Mouse (Mus musculus) heart, embryonic 15.5 days (tissue): ENCODE data around the gene Hist3h2ba. TPM values are rescaled to one million over a fixed set of nuclear protein-coding genes. Genes with fewer than 3 reads are reported as not detected.
A peak's percentile ranks its signal among the peaks of the same experiment; 100 is the strongest.

Experiments used
- ATAC-seq: fragments of 200-750 bp; cut with Nextera tagmentation; replicated peaks from 2 replicates; pipeline ENCODE4 v1.8.0; 2017; ENCODE audit warnings: low read depth, moderate TSS enrichment; ENCODE audit not compliant: insufficient number of reproducible peaks, insufficient read depth, low FRiP score
- H3K27ac ChIP-seq: fragments of 300-500 bp; sonication (generic); 2 replicates; pipeline ENCODE4 v1.5.1; 2015; ENCODE audit warnings: mild to moderate bottlenecking, inconsistent platforms
- H3K27me3 ChIP-seq: fragments of 300-500 bp; sonication (generic); 2 replicates; pipeline ENCODE4 v1.6.1; 2015; ENCODE audit warnings: inconsistent platforms
- H3K36me3 ChIP-seq: fragments of 300-500 bp; sonication (generic); 2 replicates; pipeline ENCODE4 v1.6.1; 2015; ENCODE audit warnings: mild to moderate bottlenecking, inconsistent platforms
- H3K4me1 ChIP-seq: fragments of 300-500 bp; sonication (generic); replicated peaks from 2 replicates; pipeline ENCODE4 v1.6.1; 2015; ENCODE audit warnings: inconsistent platforms
- H3K4me2 ChIP-seq: fragments of 300-500 bp; sonication (generic); 2 replicates; pipeline ENCODE4 v1.6.1; 2015; ENCODE audit warnings: inconsistent platforms, mild to moderate bottlenecking, moderate library complexity
- H3K4me3 ChIP-seq: fragments of 300-500 bp; sonication (generic); 2 replicates; pipeline ENCODE4 v1.5.1; 2015; ENCODE audit warnings: mild to moderate bottlenecking, inconsistent platforms
- H3K9ac ChIP-seq: fragments of 300-500 bp; sonication (generic); 2 replicates; pipeline ENCODE4 v1.6.1; 2015; ENCODE audit warnings: mild to moderate bottlenecking, inconsistent platforms
- H3K9me3 ChIP-seq: fragments of 300-500 bp; sonication (generic); replicated peaks from 2 replicates; pipeline ENCODE4 v1.6.1; 2016; ENCODE audit warnings: inconsistent platforms
- WGBS: fragments of 180-500 bp; shearing (Covaris S2); methylation state at CpG from one replicate; pipeline ENCODE4 v1.1.7; 2015; ENCODE audit warnings: mixed read lengths; 5-methylcytosine and 5-hydroxymethylcytosine counted together
- microRNA-seq: library from miRNA; unstranded; fragments of <30 nt; microRNA quantifications from one replicate; pipeline ENCODE4, GENCODE M21; 2016
- polyA plus RNA-seq: library from polyadenylated mRNA; unstranded; fragments of >200 nt; fragmentation: Nextera tagmentation; extraction: Ambion mirVana; gene quantifications from 2 replicates; pipeline ENCODE4 v1.2.1, GENCODE M21; 2015

Hist3h2ba gene
- polyA plus RNA-seq, 1 experiment from 2014 or later = 18.0 TPM

DNA sequence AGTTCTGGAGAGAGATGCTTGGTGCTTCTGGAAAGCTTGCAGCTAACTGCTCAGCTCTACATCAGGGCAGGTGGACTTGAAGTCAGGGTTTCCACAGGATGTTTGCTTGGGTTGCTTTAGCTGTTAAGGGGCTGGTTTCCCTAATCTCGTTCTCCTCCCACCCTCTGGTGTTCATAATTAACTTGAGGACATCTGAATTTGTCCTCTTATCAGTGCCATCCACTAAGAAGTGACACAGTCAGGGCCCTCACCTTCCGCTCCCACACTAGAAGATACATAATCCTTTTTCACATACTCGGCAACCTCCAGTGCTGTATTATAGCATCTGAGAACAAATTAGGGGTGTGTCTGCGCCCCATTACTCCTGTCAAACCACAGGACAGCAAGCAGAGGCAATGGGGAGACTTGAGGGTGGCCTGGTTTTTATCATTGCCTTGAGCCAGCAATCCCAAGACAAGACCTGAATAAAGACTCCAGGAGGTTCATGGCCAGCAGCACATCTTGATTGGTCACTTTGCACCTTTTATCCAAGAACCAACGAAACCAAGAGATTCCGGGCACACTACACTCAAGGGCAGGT is 44.5 kb downstream of the Hist3h2ba start:
- H3K4me1 ChIP-seq = peaks cover 96% of the 10 kb centered on the region
- H3K27me3 ChIP-seq = peaks cover 12% of the 10 kb centered on the region
- no peak overlapping the region for H3K9ac ChIP-seq
- peaks cover 17% of the 10 kb centered on the region; the same call in 1 of the 2 replicates for H3K36me3 ChIP-seq
- 61% methylated on average over 6 of the region's 6 CpGs for WGBS
- H3K9me3 ChIP-seq = no peaks in the 10 kb centered on the region
- no peak overlapping the region for H3K4me2 ChIP-seq
- H3K27ac ChIP-seq = peak overlapping the region; percentile 88
- no peak for ATAC-seq
- no peak overlapping the region for H3K4me3 ChIP-seq

DNA sequence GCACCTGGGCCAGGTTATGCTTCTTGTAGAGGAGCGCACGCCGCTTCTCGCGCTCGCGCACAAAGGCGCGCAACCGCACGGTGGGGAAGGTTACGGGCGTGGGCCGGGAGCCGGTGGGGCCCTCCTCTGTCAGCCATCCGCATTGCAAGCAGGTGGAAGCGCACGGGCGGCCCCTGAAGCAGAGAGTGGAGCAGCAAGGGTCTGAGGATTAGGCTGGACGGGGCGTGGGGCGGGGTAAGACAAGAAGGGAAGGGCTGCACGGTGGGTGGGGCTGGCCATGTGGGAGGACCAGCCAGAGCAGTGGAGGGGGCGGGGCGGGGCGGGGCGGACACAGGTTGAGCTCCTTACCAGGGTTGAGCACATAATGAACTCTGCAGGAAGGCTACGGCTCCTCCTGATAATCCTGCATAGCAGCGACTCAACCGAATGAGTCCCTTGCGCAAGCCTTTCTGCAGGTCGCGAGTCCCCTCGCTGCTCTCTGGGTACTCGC is 45.7 kb downstream of the Hist3h2ba start:
- WGBS = 7% methylated on average over 35 of the region's 35 CpGs
- Histone ChIP-seq H3K27ac (peak overlapping the region; percentile 88; the same call in 1 of the 2 replicates), H3K9ac (peak overlapping the region; percentile 11), H3K27me3 (peaks cover 12% of the 10 kb centered on the region), H3K9me3 (no peaks in the 10 kb centered on the region), H3K4me1 (peaks cover 97% of the 10 kb centered on the region), H3K4me2 (peak overlapping the region; percentile 54), H3K4me3 (peak overlapping the region; percentile 25), H3K36me3 (peaks cover 10% of the 10 kb centered on the region; the same call in 1 of the 2 replicates)
- peak; percentile 25; the same call in 1 of the 2 replicates for ATAC-seq

- no peak overlapping the region; the same call in 1 of the 2 replicates for H3K9ac ChIP-seq
- peak overlapping the region; percentile 54 for H3K4me2 ChIP-seq
Observed at GRCm38 (mm10) chr11:58995061-58995806, 46.5 kb downstream of the Hist3h2ba start.

GRCm38 (mm10) chr11:58995807-58996370 is 47.2 kb downstream of the Hist3h2ba start:
- H3K27ac ChIP-seq = no peak overlapping the region
- no peak for ATAC-seq
- H3K27me3 ChIP-seq = peaks cover 12% of the 10 kb centered on the region
- H3K4me2 ChIP-seq = peak overlapping the region; percentile 59
- no peak overlapping the region for H3K4me3 ChIP-seq
- H3K9ac ChIP-seq = peak overlapping the region; percentile 20; the same call in 1 of the 2 replicates
- WGBS = 51% methylated on average over 12 of the region's 12 CpGs
- H3K36me3 ChIP-seq = peaks cover 4% of the 10 kb centered on the region; the same call in 1 of the 2 replicates
- peaks cover 98% of the 10 kb centered on the region for H3K4me1 ChIP-seq
- no peaks in the 10 kb centered on the region for H3K9me3 ChIP-seq

More at GRCm38 (mm10) chr11:58995061-58995806, 46.5 kb downstream of the Hist3h2ba start:
- no peaks in the 10 kb centered on the region for H3K9me3 ChIP-seq
- peak overlapping the region; percentile 88; the same call in 1 of the 2 replicates for H3K27ac ChIP-seq
- H3K4me3 ChIP-seq = no peak overlapping the region
- no peak for ATAC-seq
- peaks cover 12% of the 10 kb centered on the region for H3K27me3 ChIP-seq
- peaks cover 4% of the 10 kb centered on the region; the same call in 1 of the 2 replicates for H3K36me3 ChIP-seq
- 74% methylated on average over 9 of the region's 9 CpGs for WGBS
- H3K4me1 ChIP-seq = peaks cover 97% of the 10 kb centered on the region

DNA sequence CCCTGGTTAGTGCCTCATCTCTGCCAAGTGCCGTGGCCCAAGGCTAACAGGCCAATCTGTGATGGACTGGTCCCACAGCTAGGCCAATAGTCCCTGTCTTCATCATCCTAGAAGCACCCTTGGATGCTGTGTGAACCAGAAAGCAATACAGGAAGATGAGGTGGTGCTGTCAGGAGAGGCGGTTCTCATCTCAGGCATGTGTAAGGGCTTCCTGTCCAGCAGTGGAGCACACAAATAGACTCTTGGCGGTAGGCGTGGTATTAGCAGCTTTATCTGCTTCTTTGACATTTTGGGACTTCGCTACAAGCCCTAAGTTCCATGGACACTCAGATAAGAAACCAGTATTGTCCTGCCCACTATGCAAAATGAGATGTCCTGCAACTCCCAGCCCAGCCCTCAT is 48.8 kb downstream of the Hist3h2ba start:
- H3K27ac ChIP-seq = peak overlapping the region; percentile 90
- WGBS = 50% methylated on average over 5 of the region's 5 CpGs
- H3K9me3 ChIP-seq = no peaks in the 10 kb centered on the region
- H3K27me3 ChIP-seq = peaks cover 12% of the 10 kb centered on the region
- peak overlapping the region; percentile 45 for H3K4me3 ChIP-seq
- peak overlapping the region; percentile 59 for H3K4me2 ChIP-seq
- no peak for ATAC-seq
- peaks cover 4% of the 10 kb centered on the region; the same call in 1 of the 2 replicates for H3K36me3 ChIP-seq
- H3K4me1 ChIP-seq = peaks cover 97% of the 10 kb centered on the region
- H3K9ac ChIP-seq = 0 out of 2 replicates have a peak overlapping the region, but pooled peaks have one; percentile 54

Small RNA genes lying within 50 kb of the gene (microRNA-seq; reads per million reads assigned to microRNA genes)
- not detected for gene Gm44313

Other genes with a start within 250 kb of the Hist3h2ba start
- gene Olfr319, start 249.8 kb upstream of the Hist3h2ba start, polyA plus RNA-seq = not detected in 2 replicates
- gene Olfr318, start 224.9 kb upstream of the Hist3h2ba start, polyA plus RNA-seq = not detected in 2 replicates
- not detected in 2 replicates for gene Olfr317, start 209.7 kb upstream of the Hist3h2ba start, polyA plus RNA-seq
- gene Olfr316, start 196.2 kb upstream of the Hist3h2ba start, polyA plus RNA-seq = not detected in 2 replicates
- gene Olfr315, start 175.7 kb upstream of the Hist3h2ba start, polyA plus RNA-seq = not detected in 2 replicates
- not detected in 2 replicates for gene Olfr314, start 166.0 kb upstream of the Hist3h2ba start, polyA plus RNA-seq
- gene Fam183b, start 147.0 kb upstream of the Hist3h2ba start, polyA plus RNA-seq = 0.62 and 1.1 TPM in 2 replicates
- gene Olfr313, start 133.9 kb upstream of the Hist3h2ba start, polyA plus RNA-seq = 0.14 TPM in 1 of 2 replicates, not detected in the other
- 0.11 and 0.16 TPM in 2 replicates for gene Olfr312, start 119.7 kb upstream of the Hist3h2ba start, polyA plus RNA-seq
- 0.11 and 0.14 TPM in 2 replicates for gene Olfr311, start 109.7 kb upstream of the Hist3h2ba start, polyA plus RNA-seq
- 3.8 and 4.6 TPM in 2 replicates for gene Gm12258, start 101.8 kb upstream of the Hist3h2ba start, polyA plus RNA-seq
- gene 2810021J22Rik, start 81.7 kb upstream of the Hist3h2ba start, polyA plus RNA-seq = 3.2 and 4.7 TPM in 2 replicates
- 3.1 and 4.4 TPM in 2 replicates for gene Zfp39, start 44.7 kb upstream of the Hist3h2ba start, polyA plus RNA-seq
- 0.16 TPM in 1 of 2 replicates, not detected in the other for gene Btnl10, start 31.0 kb upstream of the Hist3h2ba start, polyA plus RNA-seq
- 170 and 210 TPM in 2 replicates for gene Rnf187, start 10.0 kb upstream of the Hist3h2ba start, polyA plus RNA-seq
- 30.4 and 34.7 TPM in 2 replicates for gene Hist3h2a, start 5.8 kb downstream of the Hist3h2ba start, polyA plus RNA-seq
- 0.27 and 0.57 TPM in 2 replicates for gene Trim17, start 5.8 kb downstream of the Hist3h2ba start, polyA plus RNA-seq
- gene Trim11, start 29.2 kb downstream of the Hist3h2ba start, polyA plus RNA-seq = 26.9 and 34.6 TPM in 2 replicates
- 64.8 and 65.2 TPM in 2 replicates for gene Obscn, start 187.5 kb downstream of the Hist3h2ba start, polyA plus RNA-seq
- 7.3 and 8.5 TPM in 2 replicates for gene Iba57, start 214.8 kb downstream of the Hist3h2ba start, polyA plus RNA-seq
- gene Gjc2, start 234.3 kb downstream of the Hist3h2ba start, polyA plus RNA-seq = 0.77 TPM in 2 replicates
- 109 and 125 TPM in 2 replicates for gene Guk1, start 243.3 kb downstream of the Hist3h2ba start, polyA plus RNA-seq